Mouse (Mus musculus) mouse trophoblast stem cell (cell line): Measurements from ENCODE around the gene Nucb1.
"Not testable (repeated sequence)": the region's sequence is repeated elsewhere in the genome, so short reads cannot be mapped to it uniquely, and the experiment has no call there.

ENCODE experiments used
- in situ Hi-C, 2 experiments: fragments of 300-500 bp; cut with MseI, MboI; formaldehyde crosslinking; loops; 2 replicates in 1 of 2; 3 replicates in 1 of 2; pipeline ENCODE4 v1.15.1; 2025

Gene Nucb1

DNA sequence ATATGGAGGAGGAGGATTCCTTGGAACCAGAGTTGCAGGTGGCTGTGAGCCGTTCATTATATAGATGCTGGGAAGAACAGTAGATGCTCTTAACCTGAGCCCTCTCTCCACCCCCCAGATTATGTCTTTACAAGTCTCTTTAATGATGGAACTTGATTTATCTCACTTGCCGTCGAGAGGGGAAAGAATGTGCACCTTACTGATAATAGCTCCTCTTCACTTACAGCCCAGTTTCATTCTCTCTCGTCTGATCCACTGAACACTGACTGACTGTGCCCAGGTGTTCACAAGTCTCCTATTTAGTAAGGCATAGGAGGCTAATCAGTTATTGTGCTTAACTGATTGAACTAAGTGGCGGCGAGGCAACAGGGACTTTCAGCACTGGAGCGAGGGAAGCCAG, 20.6 kb downstream of the Nucb1 start:
- in situ Hi-C loops: no loop called here

DNA sequence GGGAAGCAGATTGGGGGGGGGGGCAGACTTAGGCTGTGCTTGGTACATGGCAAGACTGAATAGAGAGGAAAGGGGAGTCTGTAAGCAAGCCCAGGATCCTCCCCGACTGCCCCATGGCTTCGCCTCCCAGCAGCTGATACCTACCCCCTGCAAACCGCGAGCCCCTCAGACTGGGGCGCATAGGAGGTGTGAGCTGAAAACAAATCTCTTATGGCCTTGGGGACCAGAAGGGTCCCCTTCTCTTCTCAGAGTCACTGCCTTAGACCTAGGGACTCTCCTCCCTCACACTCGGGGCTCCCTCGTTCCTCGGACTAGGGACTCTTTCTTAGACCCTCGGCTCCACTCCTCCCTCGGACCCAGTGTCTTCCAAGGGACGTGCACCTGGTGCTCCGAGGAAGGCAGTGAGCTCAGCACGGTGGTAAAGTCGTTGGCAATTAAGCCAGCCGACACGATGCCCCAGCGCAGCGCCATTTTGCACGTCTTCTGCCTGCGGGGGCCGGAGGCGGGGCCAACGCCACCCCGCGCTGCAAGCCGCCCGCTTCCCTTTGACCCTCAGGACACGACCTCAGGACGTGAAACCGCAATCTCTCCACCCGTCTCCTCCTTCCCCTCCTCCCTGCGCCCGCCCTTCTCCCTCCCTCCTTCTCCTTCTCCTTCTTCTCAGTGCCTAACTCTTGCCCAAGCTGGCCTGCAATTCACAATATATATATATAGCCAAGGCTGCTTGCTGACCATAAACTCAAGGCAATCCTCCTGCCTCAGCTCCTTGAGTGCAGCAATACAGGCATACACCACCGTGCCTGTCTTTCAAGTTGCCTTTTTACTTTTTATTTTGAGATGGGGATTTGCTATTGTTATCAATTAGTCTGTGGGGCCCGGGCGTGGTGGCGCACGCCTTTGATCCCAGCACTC, 21.7 kb downstream of the Nucb1 start, which contains the start of gene Dhdh:
TSS of gene Dhdh (minus strand) at position 513 of the 912 bp plus-strand sequence.
- in situ Hi-C loops: no loop called here

DNA sequence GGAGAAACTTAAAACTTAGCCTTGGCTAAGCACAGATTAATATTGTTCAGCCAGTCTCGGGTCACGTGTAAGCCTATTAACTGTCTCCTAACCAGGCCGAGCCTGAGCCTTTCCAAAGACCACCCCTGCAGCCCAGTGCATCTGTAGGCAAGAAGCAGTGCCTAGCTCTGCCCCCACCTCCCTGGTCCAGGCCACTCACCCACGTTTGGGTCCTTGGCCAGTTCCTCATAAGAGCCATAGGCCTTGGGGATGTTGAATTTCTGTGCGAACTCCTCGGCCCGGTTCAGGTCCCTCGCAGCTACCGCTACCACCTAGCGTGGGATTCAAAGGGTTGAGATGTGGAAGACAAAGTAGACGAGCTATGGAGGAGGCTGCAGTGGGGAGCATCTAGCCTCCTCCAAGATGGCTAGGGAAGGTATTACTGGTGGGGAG, 22.3 kb downstream of the Nucb1 start:
- in situ Hi-C loops: no loop called here

DNA sequence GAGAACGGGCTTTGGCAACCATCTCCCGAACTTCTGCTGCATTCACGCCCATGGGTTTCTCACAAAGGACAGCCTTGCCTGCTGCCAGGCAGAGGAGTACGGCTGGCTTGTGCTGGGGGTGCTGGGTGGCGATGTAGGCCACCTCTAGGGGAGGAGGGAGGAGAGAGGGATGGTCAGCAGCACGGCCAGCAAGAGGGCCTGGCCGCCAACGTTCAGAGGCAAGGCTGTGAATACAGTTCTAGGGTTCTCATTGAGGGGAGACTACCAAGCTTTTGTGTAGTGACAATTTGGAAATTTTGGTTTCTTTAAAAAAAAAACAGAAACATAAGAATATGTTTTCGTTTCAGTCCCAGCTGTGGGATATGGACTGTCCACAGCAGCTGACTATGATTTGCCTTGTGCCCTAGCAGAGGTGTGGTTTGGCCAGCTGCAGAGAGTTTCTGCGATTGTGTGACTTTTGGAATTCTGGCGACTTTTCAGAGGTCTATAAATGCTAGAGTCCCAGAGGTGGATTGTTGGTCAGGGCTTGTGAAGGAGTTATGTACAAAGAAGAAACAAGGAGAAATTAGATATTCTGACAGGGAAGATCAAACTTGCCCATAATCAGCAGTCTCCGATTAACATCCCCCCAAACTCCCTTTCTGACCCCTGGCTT, 23.3 kb downstream of the Nucb1 start, which contains the start of gene Gm45808:
TSS of gene Gm45808 (minus strand) at position 51 of the 655 bp plus-strand sequence.
- in situ Hi-C loops: no loop called here

DNA sequence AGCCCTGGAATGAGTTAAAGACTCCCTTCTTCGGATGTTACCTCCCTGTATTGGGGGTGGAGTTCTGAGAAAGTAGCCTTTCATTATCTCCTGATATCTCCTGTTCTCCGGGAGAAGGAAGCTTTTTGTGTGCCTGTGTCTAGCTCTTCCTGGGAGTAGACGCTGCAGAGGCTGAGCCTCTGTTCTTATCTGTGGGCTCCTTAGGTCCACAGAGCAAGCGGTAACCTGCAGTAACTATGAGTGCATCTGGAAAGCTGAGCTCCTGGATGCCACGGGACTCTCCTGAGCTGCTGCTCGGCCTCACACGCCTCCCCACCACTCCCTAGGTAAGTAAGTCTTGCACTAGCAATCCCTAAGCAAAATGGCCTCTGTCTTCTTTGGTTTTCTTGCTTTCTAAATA, 24.0 kb downstream of the Nucb1 start:
- in situ Hi-C loops: no loop called here

DNA sequence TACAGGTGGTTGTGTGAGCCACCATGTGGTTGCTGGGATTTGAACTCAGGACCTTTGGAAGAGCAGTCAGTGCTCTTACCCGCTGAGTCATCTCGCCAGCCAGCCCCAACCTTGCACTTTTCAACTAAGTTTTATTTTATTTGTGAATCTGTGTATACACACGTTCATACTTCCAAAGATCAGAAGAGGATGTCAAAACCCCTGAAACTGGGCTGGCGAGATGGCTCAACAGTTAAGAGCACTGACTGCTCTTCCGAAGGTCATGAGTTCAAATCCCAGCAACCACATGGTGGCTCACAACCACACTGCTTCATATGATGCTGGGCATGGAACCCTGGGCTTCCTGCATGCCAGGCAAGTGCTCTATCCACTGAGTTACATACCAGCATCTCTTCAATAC, 25.2 kb downstream of the Nucb1 start:
- in situ Hi-C loops: not testable (repeated sequence)

DNA sequence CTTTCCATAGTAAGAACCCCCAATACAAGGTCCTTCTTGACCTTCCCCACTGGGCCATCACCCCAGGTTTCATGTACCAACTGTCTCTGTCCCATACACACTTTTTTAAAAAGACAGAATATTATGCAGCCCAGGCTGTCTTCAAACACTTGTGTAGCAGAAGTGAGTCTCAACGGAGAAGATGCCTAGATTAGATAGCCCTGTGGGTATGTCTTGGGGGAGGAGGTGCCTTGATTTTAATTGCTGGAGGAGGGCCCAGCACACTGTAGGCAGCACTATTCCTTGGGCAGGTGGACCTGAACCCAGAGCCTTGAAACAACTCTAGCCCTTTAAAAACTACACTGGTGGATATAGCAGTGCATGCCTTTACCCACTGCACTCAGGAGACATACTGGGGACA, 28.0 kb downstream of the Nucb1 start:
- in situ Hi-C loops: no loop called here

DNA sequence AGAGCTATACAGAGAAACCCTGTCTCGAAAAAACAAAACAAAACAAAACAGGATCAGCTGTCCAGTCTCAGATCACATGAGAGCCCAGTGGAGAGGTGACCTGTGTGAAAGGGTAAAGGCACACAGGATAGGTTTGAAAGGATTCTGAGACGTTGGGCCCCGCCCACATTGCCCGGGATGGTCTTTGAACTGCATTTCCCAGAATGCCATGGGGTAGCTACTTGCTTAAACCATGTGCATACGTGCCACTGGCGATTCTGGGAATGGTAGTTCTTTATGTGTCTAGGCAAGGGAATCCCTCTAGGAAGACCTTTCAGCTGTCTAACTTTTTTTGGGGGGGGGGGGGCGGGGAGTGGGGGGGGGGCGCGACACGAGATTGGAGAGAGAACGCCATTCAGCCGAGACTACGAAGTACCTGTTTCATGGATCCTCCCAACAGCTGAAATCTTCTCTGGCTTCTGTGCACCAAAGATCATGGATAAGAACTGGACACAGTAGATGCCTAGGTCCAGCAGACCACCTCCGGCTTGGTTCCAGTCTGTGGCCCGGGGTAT, 28.8 kb downstream of the Nucb1 start, which contains the start of gene Tulp2:
TSS of gene Tulp2 (plus strand) at position 504 of the 554 bp plus-strand sequence.
- in situ Hi-C loops: no loop called here

DNA sequence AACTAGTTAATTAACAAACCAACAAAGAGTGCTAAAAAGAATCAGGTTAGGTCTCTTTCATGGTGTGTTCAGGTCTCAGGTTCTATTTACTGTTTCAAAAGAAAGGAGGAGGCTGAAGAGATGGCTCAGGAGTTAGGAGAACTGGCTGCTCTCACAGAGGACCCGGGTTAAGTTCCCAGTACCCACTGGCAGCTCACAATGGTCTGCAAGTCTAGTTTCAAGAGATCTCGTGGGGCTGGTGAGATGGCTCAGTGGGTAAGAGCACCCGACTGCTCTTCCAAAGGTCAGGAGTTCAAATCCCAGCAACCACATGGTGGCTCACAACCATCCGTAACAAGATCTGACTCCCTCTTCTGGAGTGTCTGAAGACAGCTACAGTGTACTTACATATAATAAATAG, 29.9 kb downstream of the Nucb1 start:
- in situ Hi-C loops: not testable (repeated sequence)

DNA sequence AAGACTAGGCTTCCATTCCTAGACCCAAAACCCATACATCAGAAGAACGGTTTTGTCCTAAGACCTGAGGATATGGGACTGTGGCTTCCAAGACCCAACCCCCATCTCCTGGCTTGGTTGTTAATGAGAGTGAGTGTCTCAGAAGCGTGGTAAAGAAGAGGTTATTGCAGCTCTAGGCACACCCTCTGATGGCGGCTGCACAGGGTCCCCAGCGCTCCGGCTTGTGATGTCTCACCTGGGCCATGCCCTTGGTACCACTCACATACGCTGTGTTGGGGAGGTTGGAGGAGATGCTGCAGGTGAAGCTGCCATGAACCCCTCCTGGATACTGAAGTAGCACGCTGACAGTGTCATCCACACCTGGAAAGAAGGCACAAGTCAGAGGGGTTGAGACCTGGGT, 31.4 kb downstream of the Nucb1 start:
- in situ Hi-C loops: loop anchor here in 1 of 2 experiments (10.0 kb wide), 1 partner anchor 86 kb away; no protein-coding TSS in a partner anchor

DNA sequence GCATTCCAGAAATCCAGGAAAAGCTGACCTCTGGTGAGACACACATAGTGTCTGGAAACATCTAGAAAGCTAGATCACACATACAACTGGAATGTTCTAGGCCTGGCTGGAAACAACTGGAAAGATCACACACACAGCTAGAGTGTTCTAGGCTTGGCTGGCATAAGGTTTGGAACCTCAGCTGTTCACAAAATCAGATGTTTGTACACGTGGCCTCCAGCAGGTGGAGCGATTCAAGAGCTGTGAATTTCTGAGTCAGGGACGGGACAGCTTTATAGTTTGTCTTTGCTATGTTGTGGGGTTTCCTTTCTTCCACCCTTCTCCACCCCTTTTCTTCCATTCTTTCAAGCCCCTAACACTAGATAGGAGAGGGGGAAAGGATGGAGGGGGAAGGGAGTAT, 33.2 kb downstream of the Nucb1 start:
- in situ Hi-C loops: loop anchor here in 1 of 2 experiments (10.0 kb wide), 1 partner anchor 88 kb away; no protein-coding TSS in a partner anchor

DNA sequence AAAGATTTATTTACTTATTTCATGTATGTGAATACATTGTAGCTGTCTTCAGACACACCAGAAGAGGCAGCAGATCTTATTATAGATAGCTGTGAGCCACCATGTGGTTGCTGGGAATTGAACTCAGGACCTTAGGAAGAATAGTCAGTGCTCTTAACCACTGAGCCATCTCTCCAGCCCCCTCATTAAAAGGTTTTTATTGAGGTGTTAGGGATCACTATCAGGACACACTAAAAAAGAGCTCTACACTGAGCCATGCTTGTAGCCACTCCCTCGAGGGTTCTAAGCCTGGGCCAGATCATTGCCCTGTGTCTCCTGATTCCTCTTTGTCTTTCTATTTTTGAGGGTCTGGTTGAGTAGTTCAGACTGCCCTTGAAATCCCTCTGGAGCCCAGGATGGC, 33.8 kb downstream of the Nucb1 start:
- in situ Hi-C loops: loop anchor here in 1 of 2 experiments (10.0 kb wide), 1 partner anchor 88 kb away; no protein-coding TSS in a partner anchor

DNA sequence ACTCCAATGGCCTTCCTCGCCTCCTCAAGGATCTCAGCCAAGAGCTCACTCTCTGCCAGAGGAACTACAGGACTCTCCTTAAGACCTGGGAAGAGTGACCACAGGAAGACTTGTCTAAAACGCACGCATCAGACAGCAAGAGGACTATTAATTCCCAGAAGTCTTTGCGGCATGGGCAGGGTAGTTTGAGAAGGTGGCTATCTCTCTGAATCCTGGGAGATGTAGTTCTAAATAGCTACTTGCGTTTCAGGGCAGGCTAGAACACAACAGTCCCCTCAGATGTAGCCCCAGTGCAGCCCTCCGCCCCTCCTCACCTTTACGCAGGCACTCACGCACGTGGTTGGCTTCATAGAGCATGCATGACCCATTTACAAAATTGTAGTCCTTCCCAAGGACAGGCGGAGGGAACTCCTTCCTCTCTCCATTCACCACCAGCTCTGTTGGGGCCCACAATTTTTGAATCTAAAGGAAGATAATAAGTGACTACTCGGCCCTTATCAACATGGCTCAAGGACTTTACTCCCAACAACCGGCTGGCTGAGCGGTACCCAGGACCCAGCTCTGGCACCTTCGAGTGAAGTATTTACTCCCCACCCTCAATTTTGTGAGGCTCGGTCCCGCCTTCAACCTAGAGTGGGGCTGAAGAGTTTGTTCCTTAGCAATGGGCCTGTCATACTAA, 34.8 kb downstream of the Nucb1 start:
- in situ Hi-C loops: loop anchor here in 1 of 2 experiments (10.0 kb wide), 1 partner anchor 89 kb away; no protein-coding TSS in a partner anchor

DNA sequence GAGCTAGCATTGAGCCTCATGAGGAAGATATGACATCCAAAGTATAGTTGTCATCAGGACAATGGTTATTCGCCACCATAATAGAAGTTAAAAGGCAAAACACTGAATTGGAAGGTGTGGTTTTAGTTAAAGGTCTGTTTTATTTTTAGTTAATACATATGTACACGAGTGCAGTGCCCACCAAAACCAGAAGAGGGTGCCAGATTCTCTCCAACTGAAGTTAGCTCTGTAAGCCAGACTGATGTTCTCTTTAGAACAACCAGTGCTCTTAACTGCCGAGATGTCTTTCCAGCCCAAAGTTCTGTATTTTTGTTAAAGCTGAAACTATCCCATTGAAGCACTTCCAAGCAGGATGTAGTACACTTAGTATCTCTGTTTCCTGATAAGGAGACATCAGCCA, 39.3 kb downstream of the Nucb1 start:
- in situ Hi-C loops: loop anchor here in 1 of 2 experiments (10.0 kb wide), 1 partner anchor 94 kb away; no protein-coding TSS in a partner anchor

DNA sequence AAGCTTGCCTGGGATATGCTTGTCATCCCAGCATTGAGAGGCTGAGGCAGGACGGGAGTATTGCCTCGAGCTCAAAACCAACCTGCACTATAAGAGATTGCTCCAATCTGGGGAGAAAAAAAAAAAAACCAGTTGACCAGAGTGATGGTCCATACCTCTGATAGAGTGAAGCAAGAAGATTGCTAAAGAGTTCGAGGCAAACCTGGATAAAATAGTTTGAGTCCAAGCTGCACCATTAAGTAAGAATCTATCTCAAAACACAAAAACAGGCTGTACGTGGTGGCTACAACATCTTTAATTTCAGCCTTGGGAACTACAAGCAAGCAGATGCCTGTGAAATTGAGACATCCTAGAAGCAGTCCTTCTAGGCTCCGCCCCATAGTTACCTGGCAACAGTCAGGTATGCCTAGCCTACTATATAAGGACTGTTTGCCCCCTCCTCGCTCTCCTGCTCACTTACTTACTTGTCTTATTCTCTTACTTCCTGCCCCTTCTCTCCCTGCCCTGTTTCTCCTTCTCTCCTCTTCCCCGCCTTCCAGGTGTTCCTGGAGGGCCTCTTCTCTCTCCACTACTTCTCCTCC, 43.0 kb downstream of the Nucb1 start:
- in situ Hi-C loops: no loop called here

DNA sequence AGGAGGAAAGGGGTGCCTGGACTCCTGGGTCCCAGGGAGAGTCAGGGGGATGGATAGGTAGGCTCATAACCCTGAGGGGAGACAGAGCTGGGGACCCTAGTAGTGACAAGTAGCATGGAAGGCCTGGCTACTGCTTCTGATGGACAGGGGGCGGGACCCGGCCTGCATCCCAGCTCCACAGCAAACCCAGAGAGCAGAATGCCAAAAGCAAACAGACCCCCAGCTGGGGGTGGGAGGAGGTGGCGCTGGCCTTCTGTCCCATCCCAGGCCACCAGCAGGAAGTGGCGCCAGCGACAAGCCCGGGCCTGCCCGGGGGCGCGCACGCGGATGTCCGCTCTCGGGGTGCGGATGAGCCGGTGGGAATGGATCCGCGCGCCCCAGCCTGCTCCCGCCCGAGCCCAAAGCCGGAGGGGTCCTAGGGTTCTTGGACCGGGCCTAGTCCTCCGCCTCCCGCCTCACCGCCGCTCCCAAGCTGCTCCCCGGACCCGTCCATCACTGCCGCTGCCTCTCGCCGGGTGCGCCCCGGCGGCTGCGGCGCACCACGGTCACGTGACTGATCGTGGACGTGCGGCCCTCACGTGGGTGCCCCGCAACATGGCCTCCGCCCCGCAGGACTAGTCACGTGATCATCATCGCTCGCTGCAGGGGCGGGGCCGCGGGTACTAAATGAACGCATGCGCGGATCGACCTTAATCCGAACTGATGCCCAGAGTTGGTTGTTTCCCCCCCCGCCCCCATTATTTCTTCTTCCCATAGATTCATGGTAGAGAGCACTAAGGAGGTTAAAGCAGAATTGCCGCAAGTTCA, 43.7 kb downstream of the Nucb1 start, which contains the start of gene Bax:
TSS of gene Bax (minus strand) at position 616 of the 807 bp plus-strand sequence.
- in situ Hi-C loops: no loop called here

DNA sequence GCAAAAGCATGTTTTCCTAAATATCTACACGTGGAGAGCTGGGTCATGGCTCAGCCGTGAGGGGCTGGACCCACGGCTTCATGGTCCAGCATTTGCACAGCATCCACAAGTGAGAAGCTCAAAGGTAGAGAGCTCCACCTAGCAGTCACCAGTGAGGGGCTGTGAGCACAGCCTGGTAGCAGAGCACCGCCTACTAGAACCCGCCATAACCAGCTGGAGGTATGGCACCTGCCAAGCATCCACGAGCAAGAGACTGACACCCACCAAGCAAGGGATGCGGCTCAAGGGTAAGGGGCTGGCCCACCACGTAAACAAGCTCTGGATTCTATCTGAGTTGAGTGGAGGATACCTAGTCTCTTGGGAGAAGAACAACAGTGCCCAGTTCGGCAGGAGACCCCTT, 44.7 kb downstream of the Nucb1 start:
- in situ Hi-C loops: no loop called here

DNA sequence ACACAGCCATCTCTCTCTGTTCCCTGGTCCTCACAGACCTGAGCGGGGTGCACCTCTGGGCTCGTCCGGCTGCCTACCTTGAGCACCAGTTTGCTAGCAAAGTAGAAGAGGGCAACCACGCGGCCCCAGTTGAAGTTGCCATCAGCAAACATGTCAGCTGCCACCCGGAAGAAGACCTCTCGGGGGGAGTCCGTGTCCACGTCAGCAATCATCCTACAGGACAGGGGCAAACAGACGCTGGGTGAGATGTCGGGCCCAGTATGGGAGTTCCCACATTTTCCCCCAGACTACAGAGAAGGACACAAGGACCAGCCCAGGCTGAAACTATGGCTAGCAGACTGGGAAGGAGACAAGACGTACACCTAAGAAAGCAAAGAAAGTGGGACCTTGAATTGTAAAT, 45.1 kb downstream of the Nucb1 start:
- in situ Hi-C loops: no loop called here

DNA sequence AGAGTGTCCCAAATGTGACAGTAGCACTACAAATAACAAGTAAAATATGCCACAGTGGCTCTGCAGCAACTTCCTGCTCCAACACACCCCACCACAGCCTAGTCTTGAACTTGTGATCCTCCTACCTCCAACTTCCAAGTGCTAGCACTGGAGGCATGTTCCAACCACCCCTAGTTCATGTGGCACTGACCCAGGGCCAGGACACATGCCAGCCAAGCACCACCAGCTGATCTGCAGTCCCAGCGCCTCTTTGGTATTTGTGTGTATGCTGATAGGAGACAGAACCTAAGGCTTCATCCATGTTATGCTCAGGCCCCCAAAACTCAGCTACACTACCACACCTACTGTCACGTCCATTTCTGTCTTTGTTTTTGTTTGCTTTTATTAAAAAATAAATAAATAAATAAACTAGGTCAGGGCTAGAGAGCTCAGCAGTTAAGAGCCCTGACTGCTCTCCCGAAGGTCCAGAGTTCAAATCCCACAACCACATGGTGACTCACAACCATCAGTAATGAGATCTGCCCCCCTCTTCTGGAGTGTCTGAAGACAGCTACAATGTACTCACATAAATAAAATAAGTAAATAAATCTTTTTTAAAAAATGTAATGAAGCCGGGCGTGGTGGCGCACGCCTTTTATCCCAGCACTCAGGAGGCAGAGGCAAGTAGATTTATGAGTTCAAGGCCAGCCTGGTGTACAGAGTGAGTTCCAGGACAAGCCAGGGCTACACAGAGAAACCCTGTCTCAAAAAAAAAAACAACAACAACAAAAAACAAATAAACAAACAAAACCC, 46.0 kb downstream of the Nucb1 start:
- in situ Hi-C loops: no loop called here
